Mouse (Mus musculus) megakaryocyte-erythroid progenitor cell, adult 5-6 weeks (primary cell): Measurements from ENCODE around the gene Sdha. TPM values are rescaled to one million over a fixed set of nuclear protein-coding genes. Genes with fewer than 3 reads are reported as not detected.

ENCODE experiments used
- ATAC-seq: replicated peaks from 2 replicates; pipeline ENCODE4 v1.8.0; 2016; ENCODE audit warnings: mild to moderate bottlenecking, inconsistent platforms; ENCODE audit not compliant: severe bottlenecking, poor library complexity, low FRiP score, low TSS enrichment
- total RNA-seq, 2 experiments: library from RNA; stranded (forward) in 1 of 2; stranded (reverse) in 1 of 2; fragments of 200-1000, 215-1000 nt in 1 of 2; fragments of >200 nt in 1 of 2; fragmentation: Nextera tagmentation in 1 of 2; gene quantifications; 2 replicates each; pipeline ENCODE4 v1.2.3; 2014 to 2017

The Sdha gene
- total RNA-seq, 2 experiments from 2014 or later = 173 to 537 TPM

- no peak for ATAC-seq
Observed at GRCm38 (mm10) chr13:74305780-74306179, 44.3 kb downstream of the Sdha start.

- no peak for ATAC-seq
Observed at GRCm38 (mm10) chr13:74305380-74305779, 44.7 kb downstream of the Sdha start.

GRCm38 (mm10) chr13:74302050-74303037 lies 47.7 kb downstream of the Sdha start:
- no peak; the same call in 1 of the 2 replicates for ATAC-seq

- ATAC-seq = peak; percentile 23; the same call in 1 of the 2 replicates
Observed at GRCm38 (mm10) chr13:74301607-74301984, 48.5 kb downstream of the Sdha start.

- peak; percentile 82 for ATAC-seq
Observed at GRCm38 (mm10) chr13:74300925-74301606, 49.0 kb downstream of the Sdha start.

GRCm38 (mm10) chr13:74296376-74296775 lies 53.7 kb downstream of the Sdha start:
- no peak for ATAC-seq

GRCm38 (mm10) chr13:74292167-74292566 lies 57.9 kb downstream of the Sdha start, which contains the start of gene Ahrr:
Gene Ahrr (minus strand): TSS chr13:74292331.
- peak; percentile 99 for ATAC-seq

GRCm38 (mm10) chr13:74289646-74290045 lies 60.4 kb downstream of the Sdha start:
- ATAC-seq = no peak

- ATAC-seq = no peak
Observed at GRCm38 (mm10) chr13:74282299-74282698, 67.8 kb downstream of the Sdha start.

- ATAC-seq = peak; percentile 49; the same call in 1 of the 2 replicates
Observed at GRCm38 (mm10) chr13:74275726-74276125, 74.4 kb downstream of the Sdha start.

Other genes with a start within 250 kb of the Sdha start
- gene Slc9a3, start 228.8 kb downstream of the Sdha start, total RNA-seq (2014; fragmentation: Nextera tagmentation) = not detected in 2 replicates
- not detected in 2 replicates for gene Slc9a3, start 228.8 kb downstream of the Sdha start, total RNA-seq (2017)
- 31.8 and 34.2 TPM in 2 replicates for gene Exoc3, start 141.5 kb downstream of the Sdha start, total RNA-seq (2014; fragmentation: Nextera tagmentation)
- gene Exoc3, start 141.5 kb downstream of the Sdha start, total RNA-seq (2017) = 30.3 and 38.6 TPM in 2 replicates
- not detected in 2 replicates for gene Ahrr, start 57.9 kb downstream of the Sdha start, total RNA-seq (2014; fragmentation: Nextera tagmentation)
- gene Ahrr, start 57.9 kb downstream of the Sdha start, total RNA-seq (2017) = 0.80 TPM in 1 of 2 replicates, not detected in the other
- 102 and 146 TPM in 2 replicates for gene Pdcd6, start 32.7 kb downstream of the Sdha start, total RNA-seq (2014; fragmentation: Nextera tagmentation)
- 107 and 126 TPM in 2 replicates for gene Pdcd6, start 32.7 kb downstream of the Sdha start, total RNA-seq (2017)
- gene Ccdc127, start within 50 bp of the Sdha start, total RNA-seq (2014; fragmentation: Nextera tagmentation) = 21.0 and 28.1 TPM in 2 replicates
- gene Ccdc127, start within 50 bp of the Sdha start, total RNA-seq (2017) = 41.0 and 71.2 TPM in 2 replicates
- gene Lrrc14b, start 13.7 kb upstream of the Sdha start, total RNA-seq (2014; fragmentation: Nextera tagmentation) = not detected in 2 replicates
- not detected in 2 replicates for gene Lrrc14b, start 13.7 kb upstream of the Sdha start, total RNA-seq (2017)
- gene Zfp72, start 40.6 kb upstream of the Sdha start, total RNA-seq (2014; fragmentation: Nextera tagmentation) = 1.0 and 2.0 TPM in 2 replicates
- 1.6 and 7.2 TPM in 2 replicates for gene Zfp72, start 40.6 kb upstream of the Sdha start, total RNA-seq (2017)
- 33.0 and 41.4 TPM in 2 replicates for gene Ftl1-ps1, start 49.4 kb upstream of the Sdha start, total RNA-seq (2014; fragmentation: Nextera tagmentation)
- gene Ftl1-ps1, start 49.4 kb upstream of the Sdha start, total RNA-seq (2017) = 13.7 and 17.1 TPM in 2 replicates
- gene Zfp825, start 143.7 kb upstream of the Sdha start, total RNA-seq (2014; fragmentation: Nextera tagmentation) = 10.5 and 15.8 TPM in 2 replicates
- 3.4 and 15.7 TPM in 2 replicates for gene Zfp825, start 143.7 kb upstream of the Sdha start, total RNA-seq (2017)